Mouse (Mus musculus) hindbrain, postnatal 0 days (tissue): ENCODE measurements around the gene Zfp775. TPM values are rescaled to one million over a fixed set of nuclear protein-coding genes. Genes with fewer than 3 reads are reported as not detected.
A peak's percentile ranks its signal among the peaks of the same experiment; 100 is the strongest.

Experiments used
- ATAC-seq: fragments of 200-750 bp; cut with Nextera tagmentation; 2 replicates; pipeline ENCODE4 v1.8.0; 2017; ENCODE audit warnings: mild to moderate bottlenecking, moderate TSS enrichment, moderate library complexity
- DNase-seq: peaks from one replicate; pipeline ENCODE4 v3.0.0-alpha.2; 2015; ENCODE audit warnings: low spot score
- H3K27ac ChIP-seq: fragments of 300-500 bp; sonication (generic); 2 replicates; pipeline ENCODE4 v1.5.1; 2014; ENCODE audit warnings: mild to moderate bottlenecking
- H3K27me3 ChIP-seq: fragments of 300-500 bp; sonication (generic); 2 replicates; pipeline ENCODE4 v1.6.1; 2014; ENCODE audit warnings: low read length, mixed read lengths; ENCODE audit not compliant: insufficient read depth
- H3K36me3 ChIP-seq: fragments of 300-500 bp; sonication (generic); 2 replicates; pipeline ENCODE4 v1.6.1; 2014; ENCODE audit warnings: low read length, mixed read lengths; ENCODE audit not compliant: insufficient read depth
- H3K4me1 ChIP-seq: fragments of 300-500 bp; sonication (generic); 2 replicates; pipeline ENCODE4 v1.6.1; 2014; ENCODE audit warnings: antibody characterized with exemption, low read length, mixed read lengths; ENCODE audit not compliant: insufficient read depth
- H3K4me2 ChIP-seq: fragments of 300-500 bp; sonication (generic); 2 replicates; pipeline ENCODE4 v1.6.1; 2014; ENCODE audit warnings: low read depth, mild to moderate bottlenecking, low read length, moderate library complexity, mixed read lengths
- H3K4me3 ChIP-seq: fragments of 300-500 bp; sonication (generic); 2 replicates; pipeline ENCODE4 v1.5.1; 2014; ENCODE audit warnings: low read length
- H3K9ac ChIP-seq: fragments of 300-500 bp; sonication (generic); replicated peaks from 2 replicates; pipeline ENCODE4 v1.6.1; 2014; ENCODE audit warnings: mild to moderate bottlenecking, low read length, moderate library complexity, mixed read lengths
- H3K9me3 ChIP-seq: fragments of 300-500 bp; sonication (generic); 2 replicates; pipeline ENCODE4 v1.6.1; 2016; ENCODE audit warnings: low read length, mixed read lengths
- CTCF ChIP-seq: IDR thresholded peaks from 2 replicates; pipeline ENCODE4 v1.5.1; 2016; ENCODE audit warnings: antibody characterized with exemption, control low read depth, low read depth
- WGBS: fragments of 180-500 bp; shearing (Covaris S2); extraction: QIAGEN DNeasy Blood & Tissue Kit; methylation state at CpG from one replicate; pipeline ENCODE4 v1.1.7; 2014; 5-methylcytosine and 5-hydroxymethylcytosine counted together
- polyA plus RNA-seq: library from polyadenylated mRNA; unstranded; fragments of >200 nt; fragmentation: Nextera tagmentation; extraction: Ambion mirVana; gene quantifications from 2 replicates; pipeline ENCODE4 v1.2.1, GENCODE M21; 2015
- total RNA-seq: library from RNA; depleted of rRNA; stranded (reverse); fragments of >200 nt; gene quantifications from 2 replicates; pipeline ENCODE4 v1.2.3, GENCODE M21; 2014

Gene Zfp775
- total and polyA plus RNA-seq, 2 experiments from 2014 or later: 8.8 to 11.6 TPM

DNA sequence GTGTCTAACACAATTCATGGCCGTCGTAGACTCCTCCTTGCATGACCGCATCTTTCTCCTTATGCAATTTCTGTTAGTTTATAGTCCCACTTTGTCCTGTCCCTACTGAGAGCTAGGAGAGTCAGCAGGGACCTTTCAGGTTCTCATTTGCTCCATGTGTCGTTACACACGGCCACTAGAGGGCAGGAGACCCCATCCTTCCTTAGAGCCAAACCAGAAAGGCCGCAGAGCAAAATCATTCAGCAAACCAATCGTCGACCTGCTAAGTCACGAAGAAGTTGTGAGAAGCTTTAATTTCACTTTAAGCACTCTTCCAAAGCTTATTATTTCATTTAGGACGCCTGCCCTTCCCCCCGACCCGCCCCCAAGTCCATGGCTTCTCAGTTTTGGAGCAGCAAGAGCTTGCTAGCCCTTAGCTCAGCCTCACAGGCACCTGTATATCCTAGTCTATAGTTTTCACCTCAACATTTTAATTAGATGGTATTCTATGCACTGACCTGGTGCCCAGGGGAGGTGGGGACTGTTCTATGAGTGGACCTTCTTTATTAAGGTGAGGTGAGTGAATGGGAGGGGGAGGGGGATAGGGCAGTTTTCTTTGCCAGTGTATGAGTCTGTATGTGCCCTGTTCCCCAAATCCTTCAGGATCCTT, 43.9 kb downstream of the Zfp775 start:
- Histone ChIP-seq H3K9ac (no peak overlapping the region), H3K4me2 (no peak overlapping the region), H3K27me3 (no peaks in the 10 kb centered on the region), H3K9me3 (no peaks in the 10 kb centered on the region), H3K4me1 (no peaks in the 10 kb centered on the region), H3K36me3 (no peaks in the 10 kb centered on the region), H3K4me3 (no peak overlapping the region), H3K27ac (no peak overlapping the region)
- ATAC-seq (peak; percentile 50; the same call in 1 of the 2 replicates), DNase-seq (peak; percentile 84)
- 13% methylated on average over 12 of the region's 12 CpGs for WGBS
- peak; percentile 88 for TF ChIP-seq CTCF

DNA sequence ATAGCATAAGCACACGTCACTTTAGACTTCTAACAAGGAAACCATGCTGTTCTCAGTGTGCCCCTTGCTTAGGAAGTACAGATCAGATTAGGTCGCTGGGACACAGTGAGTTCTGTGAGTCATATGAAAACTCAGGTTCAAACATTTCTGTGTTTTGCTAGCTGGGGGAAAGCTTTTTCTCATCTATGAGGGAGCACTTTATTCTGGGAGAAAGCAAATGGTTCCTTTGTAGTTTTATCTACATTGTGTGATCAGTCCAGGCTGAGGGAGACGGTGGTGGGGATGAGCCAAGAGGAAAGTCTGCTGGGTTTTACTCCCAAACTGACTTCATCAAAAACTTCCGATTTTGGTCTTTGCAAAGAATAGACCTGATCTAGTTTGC, 44.4 kb downstream of the Zfp775 start:
- no peaks in the 10 kb centered on the region for H3K36me3 ChIP-seq
- H3K27me3 ChIP-seq: no peaks in the 10 kb centered on the region
- no peak for ATAC-seq
- H3K4me2 ChIP-seq: no peak overlapping the region
- TF ChIP-seq CTCF: no peak
- H3K9me3 ChIP-seq: no peaks in the 10 kb centered on the region
- no peak overlapping the region for H3K27ac ChIP-seq
- 86% methylated on average over 4 of the region's 4 CpGs for WGBS
- no peak overlapping the region for H3K4me3 ChIP-seq
- H3K4me1 ChIP-seq: no peaks in the 10 kb centered on the region
- no peak overlapping the region for H3K9ac ChIP-seq
- no peak for DNase-seq

DNA sequence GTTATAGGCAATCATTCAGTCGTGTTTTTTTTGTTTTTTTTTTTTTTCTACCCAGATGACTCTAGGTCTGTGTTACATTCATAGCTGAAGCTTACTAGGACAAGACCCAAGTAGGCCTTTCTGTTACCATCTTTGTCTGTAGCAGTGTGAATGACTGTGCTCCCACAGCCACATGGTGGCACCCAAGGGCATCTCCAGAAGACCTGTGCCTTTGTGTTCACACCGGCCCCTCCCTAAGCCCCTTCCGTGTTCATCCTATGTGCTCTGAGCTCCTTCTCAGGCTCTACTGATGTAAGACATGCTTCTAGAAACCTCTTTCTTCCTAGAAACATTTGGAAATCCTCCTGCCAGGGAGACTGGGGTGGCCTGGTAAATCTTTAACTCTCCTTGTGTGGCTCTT, 45.1 kb downstream of the Zfp775 start, which contains the start of gene Gimap8:
TSS of gene Gimap8 (plus strand) at position 240 of the 400 bp plus-strand sequence.
- Histone ChIP-seq H3K27ac (no peak within 1 kb of the TSS), H3K9me3 (no peaks in the 10 kb centered on the region), H3K27me3 (no peaks in the 10 kb centered on the region), H3K4me3 (no peak within 1 kb of the TSS), H3K9ac (no peak within 1 kb of the TSS), H3K36me3 (no peaks in the 10 kb centered on the region), H3K4me1 (no peaks in the 10 kb centered on the region), H3K4me2 (no peak within 1 kb of the TSS)
- peak; percentile 44 for DNase-seq
- peak; percentile 57 for TF ChIP-seq CTCF
- WGBS: 36% methylated on average over 3 of the region's 3 CpGs
- ATAC-seq: 0 out of 2 replicates have a peak, but pooled peaks have one; percentile 62

DNA sequence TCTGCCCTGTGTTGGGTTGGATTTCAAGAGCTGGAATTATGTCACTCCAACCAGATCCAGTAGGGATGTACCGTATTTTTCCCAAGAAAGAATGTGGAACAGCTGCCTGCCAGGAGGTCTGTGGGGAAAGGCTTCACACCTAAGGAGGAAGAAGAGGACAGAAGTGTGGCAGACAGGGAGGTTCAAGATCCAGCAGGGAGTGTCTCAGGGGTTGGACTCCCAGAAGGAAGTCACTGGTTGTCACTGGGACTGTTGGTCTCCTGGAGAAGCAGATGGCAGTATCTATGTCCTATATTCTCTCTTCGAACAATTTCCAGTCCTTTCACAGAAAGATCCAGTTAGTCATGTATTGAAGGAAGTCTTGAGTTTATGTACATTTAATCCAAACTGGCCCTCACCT, 45.7 kb downstream of the Zfp775 start:
- Histone ChIP-seq H3K36me3 (no peaks in the 10 kb centered on the region), H3K4me1 (no peaks in the 10 kb centered on the region), H3K4me3 (no peak overlapping the region), H3K9ac (no peak overlapping the region), H3K27me3 (no peaks in the 10 kb centered on the region), H3K4me2 (no peak overlapping the region), H3K9me3 (no peaks in the 10 kb centered on the region), H3K27ac (no peak overlapping the region)
- 90% methylated on average over 2 of the region's 2 CpGs for WGBS
- TF ChIP-seq CTCF: no peak
- ATAC-seq (no peak), DNase-seq (no peak)

DNA sequence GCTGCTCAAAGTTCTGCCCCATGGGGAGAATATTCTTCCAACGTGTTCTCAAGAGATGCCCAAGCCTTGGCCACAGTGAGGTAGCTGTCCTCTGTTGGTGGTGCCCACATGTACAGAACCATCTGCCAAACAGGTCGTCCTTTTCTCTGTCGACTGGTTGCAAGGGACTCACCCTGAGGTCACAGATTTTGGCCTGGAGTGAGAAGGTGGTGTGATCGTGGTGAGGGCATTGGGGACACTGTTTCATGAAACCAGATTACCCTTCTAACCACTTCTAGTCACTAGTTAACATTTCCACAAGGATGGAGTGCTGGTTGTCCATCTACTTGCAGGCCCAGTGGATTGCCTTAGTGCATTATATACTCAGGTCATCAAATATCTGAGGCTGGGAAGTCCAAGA, 46.9 kb downstream of the Zfp775 start:
- no peak for TF ChIP-seq CTCF
- Histone ChIP-seq H3K4me1 (no peaks in the 10 kb centered on the region), H3K9ac (no peak overlapping the region), H3K36me3 (no peaks in the 10 kb centered on the region), H3K4me3 (no peak overlapping the region), H3K4me2 (no peak overlapping the region), H3K27ac (no peak overlapping the region), H3K27me3 (no peaks in the 10 kb centered on the region), H3K9me3 (no peaks in the 10 kb centered on the region)
- ATAC-seq (no peak), DNase-seq (no peak)
- 90% methylated on average over 4 of the region's 4 CpGs for WGBS

DNA sequence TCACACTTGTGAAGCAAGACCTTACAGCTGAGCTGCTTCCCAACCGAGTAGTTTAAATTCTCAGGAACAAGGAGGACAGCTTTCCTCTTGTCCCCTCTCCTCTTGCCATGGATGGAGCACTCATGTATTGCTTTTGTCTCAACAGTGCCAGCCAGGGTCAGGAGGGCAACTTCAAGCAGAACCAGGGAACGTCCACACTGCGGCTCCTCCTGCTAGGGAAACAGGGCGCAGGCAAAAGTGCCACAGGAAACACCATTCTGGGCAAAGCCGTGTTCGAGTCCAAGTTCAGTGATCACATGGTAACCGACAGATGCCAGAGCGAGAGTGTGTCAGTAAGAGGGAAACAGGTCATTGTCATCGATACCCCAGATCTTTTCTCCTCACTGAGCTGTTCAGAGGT, 48.2 kb downstream of the Zfp775 start:
- no peak overlapping the region for H3K9ac ChIP-seq
- H3K9me3 ChIP-seq: no peaks in the 10 kb centered on the region
- no peak overlapping the region for H3K4me2 ChIP-seq
- ATAC-seq (no peak), DNase-seq (no peak)
- H3K4me1 ChIP-seq: no peaks in the 10 kb centered on the region
- no peak overlapping the region for H3K4me3 ChIP-seq
- H3K27me3 ChIP-seq: no peaks in the 10 kb centered on the region
- H3K27ac ChIP-seq: no peak overlapping the region
- WGBS: 91% methylated on average over 9 of the region's 9 CpGs
- H3K36me3 ChIP-seq: no peaks in the 10 kb centered on the region
- TF ChIP-seq CTCF: no peak

DNA sequence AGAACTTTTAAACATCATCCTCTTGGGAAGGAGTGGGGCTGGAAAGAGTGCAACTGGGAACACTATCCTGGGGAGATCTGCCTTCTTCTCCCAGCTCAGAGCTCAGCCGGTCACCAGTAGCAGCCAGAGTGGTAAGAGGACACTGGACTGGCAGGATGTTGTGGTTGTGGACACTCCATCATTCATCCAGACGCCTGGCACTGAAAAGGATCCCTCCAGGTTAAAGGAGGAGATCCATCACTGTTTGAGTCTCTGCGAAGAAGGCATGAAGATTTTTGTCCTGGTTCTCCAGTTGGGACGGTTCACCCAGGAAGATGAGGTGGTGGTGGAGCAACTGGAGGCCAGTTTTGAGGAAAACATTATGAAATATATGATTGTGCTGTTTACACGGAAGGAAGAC, 56.9 kb downstream of the Zfp775 start:
- H3K9ac ChIP-seq: no peak overlapping the region
- H3K4me3 ChIP-seq: no peak overlapping the region
- no peak for ATAC-seq
- H3K4me1 ChIP-seq: no peaks in the 10 kb centered on the region
- no peak for TF ChIP-seq CTCF
- no peaks in the 10 kb centered on the region for H3K9me3 ChIP-seq
- no peaks in the 10 kb centered on the region for H3K27me3 ChIP-seq
- DNase-seq: no peak
- H3K27ac ChIP-seq: no peak overlapping the region
- H3K4me2 ChIP-seq: no peak overlapping the region
- WGBS: 85% methylated on average over 5 of the region's 5 CpGs
- H3K36me3 ChIP-seq: no peaks in the 10 kb centered on the region
